Mouse (Mus musculus) embryonic facial prominence, embryonic 14.5 days (tissue): ENCODE data around the gene Cox16. TPM values are rescaled to one million over a fixed set of nuclear protein-coding genes. Genes with fewer than 3 reads are reported as not detected.

Experiments used
- ATAC-seq: fragments of 200-750 bp; cut with Nextera tagmentation; 2 replicates; pipeline ENCODE4 v1.8.0; 2017; ENCODE audit warnings: low read depth, moderate number of reproducible peaks, moderate TSS enrichment
- DNase-seq: peaks from one replicate; pipeline ENCODE4 v3.0.0-alpha.2; 2015; ENCODE audit warnings: low spot score
- H3K27ac ChIP-seq: fragments of 300-500 bp; sonication (generic); replicated peaks from 2 replicates; pipeline ENCODE4 v1.5.1; 2014; ENCODE audit warnings: low read depth, mild to moderate bottlenecking, low read length, moderate library complexity
- H3K27me3 ChIP-seq: fragments of 300-500 bp; sonication (generic); replicated peaks from 2 replicates; pipeline ENCODE4 v1.6.1; 2014; ENCODE audit warnings: low read length; ENCODE audit not compliant: control insufficient read depth, insufficient read depth
- H3K36me3 ChIP-seq: fragments of 300-500 bp; sonication (generic); 2 replicates; pipeline ENCODE4 v1.6.1; 2014; ENCODE audit warnings: low read length, mixed read lengths; ENCODE audit not compliant: control insufficient read depth, insufficient read depth
- H3K4me1 ChIP-seq: fragments of 300-500 bp; sonication (generic); 2 replicates; pipeline ENCODE4 v1.6.1; 2014; ENCODE audit warnings: antibody characterized with exemption, low read length; ENCODE audit not compliant: control insufficient read depth, insufficient read depth
- H3K4me2 ChIP-seq: fragments of 300-500 bp; sonication (generic); 2 replicates; pipeline ENCODE4 v1.6.1; 2014; ENCODE audit warnings: low read depth, mild to moderate bottlenecking, low read length, moderate library complexity, mixed read lengths
- H3K4me3 ChIP-seq: fragments of 300-500 bp; sonication (generic); 2 replicates; pipeline ENCODE4 v1.5.1; 2014; ENCODE audit warnings: low read depth, mild to moderate bottlenecking, low read length
- H3K9ac ChIP-seq: fragments of 300-500 bp; sonication (generic); 2 replicates; pipeline ENCODE4 v1.6.1; 2014; ENCODE audit warnings: low read depth, mild to moderate bottlenecking, low read length, moderate library complexity, mixed read lengths
- H3K9me3 ChIP-seq: fragments of 300-500 bp; sonication (generic); 2 replicates; pipeline ENCODE4 v1.6.1; 2016; ENCODE audit warnings: low read length; ENCODE audit not compliant: control insufficient read depth
- WGBS: fragments of 180-500 bp; shearing (Covaris S2); extraction: QIAGEN DNeasy Blood & Tissue Kit; methylation state at CpG from one replicate; pipeline ENCODE4 v1.1.7; 2014; 5-methylcytosine and 5-hydroxymethylcytosine counted together
- polyA plus RNA-seq: library from polyadenylated mRNA; unstranded; fragments of >200 nt; fragmentation: Nextera tagmentation; extraction: Ambion mirVana; gene quantifications from 2 replicates; pipeline ENCODE4 v1.2.1, GENCODE M21; 2014

Gene Cox16
- polyA plus RNA-seq, 1 experiment from 2014 or later: 154 TPM

- no peak overlapping the region for H3K9ac ChIP-seq
- H3K27me3 ChIP-seq: no peaks in the 10 kb centered on the region
- H3K4me1 ChIP-seq: 0 out of 2 replicates have a peak, but pooled peaks cover 3% of the 10 kb centered on the region
- H3K4me2 ChIP-seq: no peak overlapping the region
- no peak overlapping the region for H3K27ac ChIP-seq
- DNase-seq (no peak), ATAC-seq (no peak)
- H3K4me3 ChIP-seq: no peak overlapping the region
- no peaks in the 10 kb centered on the region for H3K9me3 ChIP-seq
- 89% methylated on average over 5 of the region's 5 CpGs for WGBS
- H3K36me3 ChIP-seq: no peaks in the 10 kb centered on the region
These were observed 169.0 kb downstream of the Cox16 start for GRCm38 (mm10) chr12:81315953-81316352.

Other genes starting within 250 kb of the Cox16 start
- gene Slc8a3, start 151.9 kb downstream of the Cox16 start, polyA plus RNA-seq: 4.8 and 7.7 TPM in 2 replicates
- gene Gm4787, start 105.7 kb downstream of the Cox16 start, polyA plus RNA-seq: 0.25 and 0.35 TPM in 2 replicates
- 0.41 and 0.45 TPM in 2 replicates for gene Adam4, start 63.2 kb downstream of the Cox16 start, polyA plus RNA-seq
- gene Gm20498, start 47.8 kb upstream of the Cox16 start, polyA plus RNA-seq: 27.6 and 29.4 TPM in 2 replicates
- 29.1 and 30.8 TPM in 2 replicates for gene Synj2bp, start 47.8 kb upstream of the Cox16 start, polyA plus RNA-seq
- gene Adam21, start 83.3 kb upstream of the Cox16 start, polyA plus RNA-seq: 0.17 and 0.20 TPM in 2 replicates
- gene Med6, start 109.9 kb upstream of the Cox16 start, polyA plus RNA-seq: 64.7 and 67.7 TPM in 2 replicates
- 3.4 and 5.3 TPM in 2 replicates for gene Ttc9, start 146.1 kb upstream of the Cox16 start, polyA plus RNA-seq